9 mouse cellular contexts compared by ENCODE assay signal in the genomic region with DNA sequence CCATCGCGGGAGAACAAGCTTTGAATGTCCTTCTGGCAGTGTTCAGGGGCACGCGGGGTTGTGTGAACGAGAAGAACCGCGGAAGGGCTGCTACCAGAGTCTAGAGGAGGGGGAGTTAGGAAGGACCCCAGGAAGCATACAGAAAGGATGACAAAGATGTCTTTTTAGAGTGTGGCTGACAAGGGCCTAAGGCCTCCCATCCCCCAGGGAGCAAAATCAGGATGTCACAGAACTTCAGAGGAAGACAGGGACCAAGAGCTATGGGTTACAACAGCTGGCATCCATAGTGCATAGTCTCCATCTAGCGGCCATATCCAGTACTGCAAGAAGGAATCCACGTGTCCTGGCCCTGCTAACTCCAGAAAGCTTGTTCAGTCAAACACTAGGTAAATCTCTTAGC. TPM values are rescaled to one million over a fixed set of nuclear protein-coding genes. Genes with fewer than 3 reads are reported as not detected.
DNase-seq lines count a peak whose midpoint lies in the region; ATAC-seq lines count a peak whose summit lies in the region.
"Had no signal": no experiment of that assay in that cellular context is flagged by ENCODE, and none has a peak within 500 bp of the region (broad histone marks: within the 10 kb centered on the region; RNA-seq: fewer than 3 reads in every experiment).

No protein-coding gene starts in this region.

- peak; percentile 92 to 93 for DNase-seq in B cell, adult 2 months
- peak; percentile 94 for DNase-seq in adrenal gland, postnatal 10 days
- peak; percentile 81 for DNase-seq in embryo, embryonic 11.5 days (ENCODE audit: low read depth, low spot score)
- DNase-seq in gastrocnemius, postnatal 4 days (ENCODE audit: low spot score in 2 of 2), result peak; percentile 66 to 82
- DNase-seq in kidney, adult 8-10 months, result peak; percentile 76 to 92
- peak; percentile 92 for DNase-seq in limb, embryonic 11.5 days (ENCODE audit: low spot score)
- DNase-seq in spleen, postnatal 4 days (ENCODE audit: low spot score in 2 of 2), result peak; percentile 88 to 96

- 0 out of 2 replicates have a peak, but pooled peaks cover 4% of the 10 kb centered on the region for H3K4me1 ChIP-seq in limb, embryonic 11.5 days (ENCODE audit: control insufficient read depth, insufficient read depth, low read length)

- H3K27me3 ChIP-seq in limb, embryonic 11.5 days (ENCODE audit: control insufficient read depth, insufficient read depth, low read length), result no peaks in the 10 kb centered on the region

- 59% methylated on average over 9 of the region's 9 CpGs for WGBS in limb, embryonic 11.5 days

- no peak overlapping the region for H3K27ac ChIP-seq in limb, embryonic 11.5 days (replicated peaks; ENCODE audit: low read depth, low read length)

- H3K4me3 ChIP-seq in limb, embryonic 11.5 days (ENCODE audit: low read depth, low read length), result no peak overlapping the region
- H3K4me3 ChIP-seq: erythroblast, embryonic 14.5 days had no signal

- no peaks in the 10 kb centered on the region for H3K36me3 ChIP-seq in limb, embryonic 11.5 days (ENCODE audit: control insufficient read depth, insufficient read depth, low read length)

- H3K9me3 ChIP-seq in limb, embryonic 11.5 days (ENCODE audit: control insufficient read depth, low read length), result no peaks in the 10 kb centered on the region

- no peak overlapping the region for H3K4me2 ChIP-seq in limb, embryonic 11.5 days (ENCODE audit: low read depth, severe bottlenecking)

- H3K9ac ChIP-seq in limb, embryonic 11.5 days (ENCODE audit: low read length), result no peak overlapping the region

- no peak for ATAC-seq in limb, embryonic 11.5 days (ENCODE audit: insufficient number of reproducible peaks, low FRiP score, low TSS enrichment, low read depth)
- peak; percentile 81 for ATAC-seq in monocyte, adult 5-6 weeks (replicated peaks; ENCODE audit: insufficient number of reproducible peaks, low FRiP score, low TSS enrichment, poor library complexity, severe bottlenecking)

RNA-seq across cellular contexts. Expression of a gene that starts 1.9 kb away (rescaled TPM):
- total RNA-seq in adrenal gland, postnatal 10 days (2021), result 10 to 100 TPM; 11.1 to 14.4 TPM
- total RNA-seq in gastrocnemius, postnatal 4 days (2021), result 1 to 10 TPM; 7.4 to 9.1 TPM
- polyA plus RNA-seq in limb, embryonic 11.5 days (2014; fragmentation: Nextera tagmentation; extraction: Ambion mirVana), result 3.1 and 3.9 TPM in 2 replicates
- total RNA-seq in monocyte, adult 5-6 weeks (2017), result 14.1 to 16.7 TPM (median 15.1 TPM) in 3 replicates

RNA-seq across cellular contexts. Expression of a gene that starts 24.6 kb away (rescaled TPM):
- total RNA-seq in adrenal gland, postnatal 10 days (2021), result 1 to 10 TPM; 4.1 to 6.0 TPM
- under 1 TPM; 0.86 to 0.91 TPM for total RNA-seq in gastrocnemius, postnatal 4 days (2021)
- polyA plus RNA-seq in limb, embryonic 11.5 days (2014; fragmentation: Nextera tagmentation; extraction: Ambion mirVana), result 0.95 and 0.97 TPM in 2 replicates
- not detected in 3 replicates for total RNA-seq in monocyte, adult 5-6 weeks (2017)
- polyA plus RNA-seq: erythroblast, embryonic 14.5 days had no signal

RNA-seq across cellular contexts. Expression of a gene that starts 25.4 kb away (rescaled TPM):
- total RNA-seq in adrenal gland, postnatal 10 days (2021), result 10 to 100 TPM; 40.8 to 44.7 TPM
- 10 to 100 TPM; 26.5 to 30.5 TPM for total RNA-seq in gastrocnemius, postnatal 4 days (2021)
- 2.3 and 2.8 TPM in 2 replicates for polyA plus RNA-seq in limb, embryonic 11.5 days (2014; fragmentation: Nextera tagmentation; extraction: Ambion mirVana)
- total RNA-seq in monocyte, adult 5-6 weeks (2017), result 0.29 TPM in 1 of 3 replicates, not detected in the others

RNA-seq across cellular contexts. Expression of a gene that starts 42.5 kb away (rescaled TPM):
- not detected for total RNA-seq in adrenal gland, postnatal 10 days (2021)
- total RNA-seq in gastrocnemius, postnatal 4 days (2021), result not detected
- 0.28 TPM in 1 of 2 replicates, not detected in the other for polyA plus RNA-seq in limb, embryonic 11.5 days (2014; fragmentation: Nextera tagmentation; extraction: Ambion mirVana)
- not detected in 3 replicates for total RNA-seq in monocyte, adult 5-6 weeks (2017)
- polyA plus RNA-seq: erythroblast, embryonic 14.5 days had no signal

RNA-seq across cellular contexts. Expression of a gene that starts 47.5 kb away (rescaled TPM):
- 10 to 100 TPM; 20.8 to 29.8 TPM for total RNA-seq in adrenal gland, postnatal 10 days (2021)
- total RNA-seq in gastrocnemius, postnatal 4 days (2021), result 10 to 100 TPM; 25.2 to 25.6 TPM
- polyA plus RNA-seq in limb, embryonic 11.5 days (2014; fragmentation: Nextera tagmentation; extraction: Ambion mirVana), result 19.4 and 24.1 TPM in 2 replicates
- 16.3 to 21.9 TPM (median 19.8 TPM) in 3 replicates for total RNA-seq in monocyte, adult 5-6 weeks (2017)

Comparison
In these comparisons a context has a peak if more than half of its experiments do, and no peak if none do; other contexts are left out.
1. RNA of a gene that starts 25.4 kb away (total RNA-seq): 40.8 to 44.7 TPM in adrenal gland, postnatal 10 days and 26.5 to 30.5 TPM in gastrocnemius, postnatal 4 days; 0.29 TPM in monocyte, adult 5-6 weeks; every median in the first group is over 10 times any median in the second.
2. Peak in every context shown above with its lines, with median percentiles within 50 percentile points of each other: DNase-seq.